Comparison of ENCODE assay signal across 8 mouse cellular contexts in the genomic region with DNA sequence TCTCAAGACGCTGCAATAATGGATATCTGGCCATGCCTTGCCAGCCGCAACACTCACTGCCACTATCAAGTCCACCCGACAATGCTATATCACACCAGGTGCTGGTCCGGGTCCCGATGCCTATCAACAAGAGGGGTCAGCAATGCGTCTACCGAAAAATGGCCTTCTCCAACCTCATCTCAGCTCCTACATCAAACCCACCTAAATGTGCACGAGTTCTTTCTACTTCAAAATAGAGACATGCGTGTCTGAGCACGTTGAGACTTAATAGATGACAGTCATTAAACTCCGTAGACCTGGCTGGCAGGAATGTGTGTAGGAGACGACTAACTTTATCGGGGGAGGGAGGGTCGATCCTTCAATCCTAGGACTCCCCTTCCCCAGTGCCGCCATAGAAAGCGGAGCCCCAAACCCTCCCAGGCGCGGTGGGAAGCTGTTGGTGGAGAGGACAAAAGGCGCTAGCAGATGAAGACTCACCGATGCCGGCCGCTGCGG. TPM values are rescaled to one million over a fixed set of nuclear protein-coding genes. Genes with fewer than 3 reads are reported as not detected.
DNase-seq lines count a peak whose midpoint lies in the region; ATAC-seq and TF ChIP-seq lines count a peak whose summit lies in the region.

No protein-coding gene starts in this region.

- H3K4me2 ChIP-seq in kidney, embryonic 15.5 days = peak overlapping the region; percentile 66
- peak overlapping the region; percentile 83 for H3K4me2 ChIP-seq in liver, postnatal 0 days (ENCODE audit: low read depth, low read length)

- peak overlapping the region; percentile 68 for H3K9ac ChIP-seq in kidney, embryonic 15.5 days
- H3K9ac ChIP-seq in ES-E14 (ENCODE audit: insufficient read depth, low read depth, low read length, poor library complexity, severe bottlenecking) = peak overlapping the region; percentile 97
- peak overlapping the region; percentile 84 for H3K9ac ChIP-seq in liver, postnatal 0 days (replicated peaks)

- TF ChIP-seq EP300 in liver, postnatal 0 days (IDR thresholded peaks at IDR 0.05; ENCODE audit: low read depth) = no peak

- H3K27ac ChIP-seq in kidney, embryonic 15.5 days = peak overlapping the region; percentile 81
- 0 out of 2 replicates have a peak overlapping the region, but pooled peaks have one; percentile 17 for H3K27ac ChIP-seq in ES-E14 (ENCODE audit: insufficient read depth, low read depth, low read length, poor library complexity, severe bottlenecking)
- peak overlapping the region; percentile 96 for H3K27ac ChIP-seq in hindbrain, embryonic 10.5 days
- H3K27ac ChIP-seq in liver, postnatal 0 days (ENCODE audit: low read depth) = peak overlapping the region; percentile 90

- TF ChIP-seq CTCF in liver, postnatal 0 days (IDR thresholded peaks at IDR 0.05; ENCODE audit: low read depth) = no peak

- H3K4me3 ChIP-seq in kidney, embryonic 15.5 days (replicated peaks) = peak overlapping the region; percentile 66
- H3K4me3 ChIP-seq in ES-E14 (ENCODE audit: insufficient read depth in 1 of 2, low read depth in 1 of 2, low read length in 2 of 2, poor library complexity in 1 of 2, severe bottlenecking in 1 of 2) = peak overlapping the region; percentile 97 to 100
- peak overlapping the region; percentile 83 for H3K4me3 ChIP-seq in hindbrain, embryonic 10.5 days
- H3K4me3 ChIP-seq in liver, postnatal 0 days (ENCODE audit: low read depth, low read length) = peak overlapping the region; percentile 93

- WGBS in kidney, embryonic 15.5 days = 2% methylated on average over 23 of the region's 23 CpGs
- under 1% methylated on average over 23 of the region's 23 CpGs for whole genome bisulfite sequencing in hindbrain, embryonic 10.5 days
- under 1% methylated on average over 23 of the region's 23 CpGs for WGBS in liver, postnatal 0 days (ENCODE audit: insufficient replicate concordance)

- peak; percentile 65 for ATAC-seq in kidney, embryonic 15.5 days (replicated peaks; ENCODE audit: low FRiP score)
- 0 out of 2 replicates have a peak, but pooled peaks have one; percentile 7 for ATAC-seq in common myeloid progenitor, adult 5-6 weeks (replicated peaks; ENCODE audit: low read depth, poor library complexity, severe bottlenecking)
- peak; percentile 14; the same call in 1 of the 2 replicates for ATAC-seq in liver, postnatal 0 days
- no peak for ATAC-seq in inflammation-experienced regulatory T-cells, adult 6 months

- DNase-seq in kidney, postnatal 14 days = no peak
- DNase-seq in ES-E14 (ENCODE audit: low read depth, low spot score) = no peak
- DNase-seq in hindbrain, embryonic 10.5 days (ENCODE audit: low spot score) = no peak
- DNase-seq in liver, postnatal 0 days = no peak
- DNase-seq in gastrocnemius, postnatal 25 days = no peak

- no peaks in the 10 kb centered on the region for H3K27me3 ChIP-seq in kidney, embryonic 15.5 days
- no peaks in the 10 kb centered on the region for H3K27me3 ChIP-seq in hindbrain, embryonic 10.5 days (ENCODE audit: insufficient read depth, poor library complexity, severe bottlenecking)
- H3K27me3 ChIP-seq in liver, postnatal 0 days (ENCODE audit: insufficient read depth, low read length) = no peaks in the 10 kb centered on the region

- H3K36me3 ChIP-seq in kidney, embryonic 15.5 days = 0 out of 2 replicates have a peak, but pooled peaks cover 4% of the 10 kb centered on the region
- H3K36me3 ChIP-seq in ES-E14 (ENCODE audit: control insufficient read depth, insufficient read depth, low read length, poor library complexity, severe bottlenecking) = no peaks in the 10 kb centered on the region
- peaks cover 7% of the 10 kb centered on the region for H3K36me3 ChIP-seq in hindbrain, embryonic 10.5 days
- H3K36me3 ChIP-seq in liver, postnatal 0 days (replicated peaks; ENCODE audit: insufficient read depth, low read length) = no peaks in the 10 kb centered on the region

- peaks cover 19% of the 10 kb centered on the region for H3K4me1 ChIP-seq in kidney, embryonic 15.5 days
- H3K4me1 ChIP-seq in ES-E14 (ENCODE audit: control insufficient read depth in 2 of 2, insufficient read depth in 2 of 2, low read length in 2 of 2, poor library complexity in 1 of 2) = peaks cover 0 to 2% of the 10 kb centered on the region in 2 experiments; a peak in 1 of 4 replicates
- H3K4me1 ChIP-seq in hindbrain, embryonic 10.5 days (replicated peaks) = peaks cover 18% of the 10 kb centered on the region
- H3K4me1 ChIP-seq in liver, postnatal 0 days (ENCODE audit: insufficient read depth) = peaks cover 19% of the 10 kb centered on the region

- in situ Hi-C loops in ES-E14 (cut with MboI; ENCODE audit: low sequenced_read_pairs in 2 of 2, unreplicated experiment in 2 of 2) = no loop called here

- no peaks in the 10 kb centered on the region for H3K9me3 ChIP-seq in kidney, embryonic 15.5 days (replicated peaks)
- H3K9me3 ChIP-seq in ES-E14 (ENCODE audit: control insufficient read depth, insufficient read depth, low read depth, low read length) = no peaks in the 10 kb centered on the region
- H3K9me3 ChIP-seq in hindbrain, embryonic 10.5 days = no peaks in the 10 kb centered on the region
- no peaks in the 10 kb centered on the region for H3K9me3 ChIP-seq in liver, postnatal 0 days (ENCODE audit: low read length)

TF ChIP-seq in ES-E14, 5 proteins besides CTCF, POLR2A, EP300 and RAD21:
- TF ChIP-seq HCFC1 (IDR thresholded peaks at IDR 0.05; ENCODE audit: borderline replicate concordance, insufficient read depth, low read length) (no peak), CHD2 (IDR thresholded peaks at IDR 0.05; ENCODE audit: low read depth, low read length) (no peak), ZNF384 (IDR thresholded peaks at IDR 0.05; ENCODE audit: low read depth, low read length) (no peak), MAFK (IDR thresholded peaks at IDR 0.05; ENCODE audit: insufficient read depth, low read depth, low read length) (no peak), ZC3H11A (IDR thresholded peaks at IDR 0.05; ENCODE audit: borderline replicate concordance, low read depth, low read length) (no peak)
TF ChIP-seq in ES-E14: peak in this region for 0.

RNA-seq across cellular contexts. Expression of a gene that starts 0.4 kb away (rescaled TPM):
- 27.8 and 30.4 TPM in 2 replicates for polyA plus RNA-seq in kidney, embryonic 15.5 days (2015; fragmentation: Nextera tagmentation; extraction: Ambion mirVana)
- 21.5 and 21.9 TPM in 2 replicates for total RNA-seq in ES-E14 (2012; rRNA removed)
- 30.4 and 33.0 TPM in 2 replicates for total RNA-seq in common myeloid progenitor, adult 5-6 weeks (2017)
- 21.8 and 23.0 TPM in 2 replicates for polyA plus RNA-seq in hindbrain, embryonic 10.5 days (2016; fragmentation: Nextera tagmentation; extraction: Ambion mirVana)
- polyA plus RNA-seq in liver, postnatal 0 days (2015; fragmentation: Nextera tagmentation; extraction: Ambion mirVana) = 5.4 and 6.6 TPM in 2 replicates
- 10 to 100 TPM; 35.3 to 51.6 (median 47.1) TPM for polyA plus RNA-seq in inflammation-experienced regulatory T-cells, adult 6 months (2017; shearing (Covaris generic))
- total RNA-seq in gastrocnemius, postnatal 25 days (2021) = 10 to 100 TPM; 20.4 to 21.3 TPM

RNA-seq across cellular contexts. Expression of a gene that starts 6.7 kb away (rescaled TPM):
- 4.8 and 5.7 TPM in 2 replicates for polyA plus RNA-seq in kidney, embryonic 15.5 days (2015; fragmentation: Nextera tagmentation; extraction: Ambion mirVana)
- total RNA-seq in ES-E14 (2012; rRNA removed) = 3.6 and 5.0 TPM in 2 replicates
- 2.1 and 4.4 TPM in 2 replicates for total RNA-seq in common myeloid progenitor, adult 5-6 weeks (2017)
- polyA plus RNA-seq in hindbrain, embryonic 10.5 days (2016; fragmentation: Nextera tagmentation; extraction: Ambion mirVana) = 4.1 TPM in 2 replicates
- polyA plus RNA-seq in liver, postnatal 0 days (2015; fragmentation: Nextera tagmentation; extraction: Ambion mirVana) = 2.9 and 3.2 TPM in 2 replicates
- polyA plus RNA-seq in inflammation-experienced regulatory T-cells, adult 6 months (2017; shearing (Covaris generic)) = 10 to 100 TPM; 10.3 to 16.9 (median 15.3) TPM
- total RNA-seq in gastrocnemius, postnatal 25 days (2021) = 1 to 10 TPM; 2.9 to 4.2 TPM

RNA-seq across cellular contexts. Expression of a gene that starts 38.1 kb away (rescaled TPM):
- 44.9 and 48.6 TPM in 2 replicates for polyA plus RNA-seq in kidney, embryonic 15.5 days (2015; fragmentation: Nextera tagmentation; extraction: Ambion mirVana)
- total RNA-seq in ES-E14 (2012; rRNA removed) = 21.4 and 23.0 TPM in 2 replicates
- 34.7 and 53.0 TPM in 2 replicates for total RNA-seq in common myeloid progenitor, adult 5-6 weeks (2017)
- 39.7 and 48.7 TPM in 2 replicates for polyA plus RNA-seq in hindbrain, embryonic 10.5 days (2016; fragmentation: Nextera tagmentation; extraction: Ambion mirVana)
- polyA plus RNA-seq in liver, postnatal 0 days (2015; fragmentation: Nextera tagmentation; extraction: Ambion mirVana) = 36.0 and 37.4 TPM in 2 replicates
- 100 to 1,000 TPM; 130 to 163 (median 159) TPM for polyA plus RNA-seq in inflammation-experienced regulatory T-cells, adult 6 months (2017; shearing (Covaris generic))
- 10 to 100 TPM; 12.5 to 16.6 TPM for total RNA-seq in gastrocnemius, postnatal 25 days (2021)

Comparison
In these comparisons a context has a peak if more than half of its experiments do, and no peak if none do; other contexts are left out.
1. H3K27ac ChIP-seq: peak in every context shown above with its lines; median percentile 96 in hindbrain, embryonic 10.5 days; 90 in liver, postnatal 0 days; 81 in kidney, embryonic 15.5 days; 17 in ES-E14.